Mouse (Mus musculus) frontal cortex, postnatal 14 days (tissue): ENCODE results near the gene Mis18bp1.
"Not testable (repeated sequence)": the region's sequence is repeated elsewhere in the genome, so short reads cannot be mapped to it uniquely, and the experiment has no call there.

Experiments used
- DNase-seq, 2 experiments: peaks; one replicate each; pipeline ENCODE4 v3.0.0; 2022; ENCODE audit warnings: low spot score in 2 of 2

Mis18bp1 gene

GRCm38 (mm10) chr12:65172021-65172951 lies at the start of gene Mis18bp1:
TSS of gene Mis18bp1 (minus strand) at chr12:65172604.
- peak; percentile 89 for DNase-seq

DNA sequence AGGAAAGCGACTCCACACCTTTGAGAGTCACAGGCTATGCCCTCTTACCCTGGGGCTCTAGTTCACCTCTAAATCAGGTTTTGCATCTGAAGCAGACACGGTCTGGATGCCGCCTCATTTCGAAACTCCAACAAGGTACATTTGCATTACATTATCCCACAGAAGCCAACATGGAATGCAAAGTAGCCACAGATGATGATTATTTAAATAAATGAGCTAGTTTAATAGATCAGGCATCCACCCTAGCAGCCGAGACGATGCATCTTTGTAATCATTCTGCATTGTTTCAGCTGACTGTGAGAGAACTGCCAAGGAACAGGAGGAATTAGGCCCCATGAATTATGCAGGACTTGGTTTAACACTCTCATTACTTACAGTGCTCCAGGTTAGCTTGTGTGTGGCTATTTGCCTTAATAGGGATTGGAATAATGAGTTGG lies 44.0 kb upstream of the Mis18bp1 start:
- no peak for DNase-seq

DNA sequence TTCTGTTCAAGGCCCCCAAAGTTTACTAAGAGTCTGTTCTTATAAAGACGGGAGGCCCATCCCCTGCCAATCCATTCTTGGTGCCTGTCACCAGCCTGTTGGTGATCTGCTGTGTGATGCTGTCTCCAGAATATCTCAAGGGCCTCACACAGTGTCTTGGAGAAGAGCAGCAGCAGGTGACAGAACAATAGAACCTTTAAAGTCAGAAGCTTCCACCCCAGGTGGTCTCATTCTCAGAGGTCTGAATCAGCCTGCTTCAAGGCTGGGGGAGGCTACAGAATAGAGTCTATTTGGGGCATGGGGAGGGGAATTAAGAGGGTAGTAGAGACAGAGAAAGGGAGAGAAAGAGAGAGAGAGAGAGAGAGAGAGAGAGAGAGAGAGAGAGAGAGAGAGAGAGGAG lies 34.0 kb upstream of the Mis18bp1 start:
- no peak for DNase-seq

GRCm38 (mm10) chr12:65201812-65202211 lies 29.4 kb upstream of the Mis18bp1 start:
- no peak for DNase-seq

- DNase-seq = no peak
Measured at GRCm38 (mm10) chr12:65194003-65194530, 21.7 kb upstream of the Mis18bp1 start.

DNA sequence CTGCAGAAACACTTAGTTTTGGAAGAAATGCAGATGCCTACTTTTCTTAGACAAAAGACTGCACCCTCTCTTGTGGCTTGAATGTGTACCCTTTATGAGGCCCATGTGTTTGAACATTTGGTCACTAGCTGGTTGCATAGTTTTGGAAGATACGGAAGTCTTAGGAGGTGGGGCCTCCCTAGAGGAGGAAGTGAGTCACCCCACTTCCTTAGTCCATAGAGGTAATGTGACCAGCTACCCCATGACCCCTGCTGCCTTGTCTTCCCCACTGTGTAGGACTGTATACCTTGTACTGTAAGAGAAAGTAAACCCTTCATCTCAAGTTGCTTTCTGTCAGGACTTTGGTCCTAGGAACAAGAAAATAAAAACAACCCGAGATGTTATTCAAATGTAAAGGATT lies 16.8 kb upstream of the Mis18bp1 start:
- DNase-seq = no peak

DNA sequence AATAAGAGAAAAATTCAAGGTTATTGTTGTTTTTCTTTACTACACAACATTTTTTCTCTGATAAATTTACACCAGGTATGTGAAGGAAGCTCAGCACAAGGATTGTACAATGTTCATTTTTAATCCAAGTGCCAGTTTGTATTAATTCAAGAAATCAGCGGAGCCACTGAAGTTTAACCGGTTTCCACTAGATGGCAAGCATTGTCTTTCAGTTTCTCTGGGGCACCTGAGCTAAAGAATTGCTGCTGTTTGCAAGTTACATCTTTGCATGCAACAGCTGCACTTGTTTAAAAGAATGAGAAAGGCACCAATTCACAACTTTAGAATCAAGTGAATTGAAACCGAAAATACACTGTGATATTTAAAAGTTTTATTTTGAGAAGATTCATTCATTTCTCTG lies 15.0 kb upstream of the Mis18bp1 start:
- no peak for DNase-seq

DNA sequence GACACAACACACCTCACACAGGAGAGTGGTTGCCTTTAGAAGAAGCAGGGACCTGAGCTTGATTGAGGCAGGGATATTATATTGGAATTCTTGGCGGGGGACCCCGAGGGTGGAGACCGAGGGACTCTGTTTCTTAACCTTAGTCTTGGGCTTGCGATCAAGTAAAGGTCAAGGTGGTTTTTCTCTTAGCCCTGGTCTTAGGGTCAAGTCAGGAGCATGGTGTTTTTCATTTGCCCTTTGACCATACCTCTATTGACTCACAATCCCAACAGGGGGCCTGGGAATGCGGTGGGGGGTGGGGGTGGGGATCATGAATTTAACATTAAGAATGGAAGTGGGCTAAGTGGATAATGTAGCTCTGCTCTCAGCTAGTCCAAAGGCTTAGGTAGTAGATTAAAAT lies 1.3 kb upstream of the Mis18bp1 start:
- DNase-seq = no peak

- DNase-seq = peak; percentile 15 to 35
Measured at GRCm38 (mm10) chr12:65172959-65173358, 555 bp upstream of the Mis18bp1 start.

DNA sequence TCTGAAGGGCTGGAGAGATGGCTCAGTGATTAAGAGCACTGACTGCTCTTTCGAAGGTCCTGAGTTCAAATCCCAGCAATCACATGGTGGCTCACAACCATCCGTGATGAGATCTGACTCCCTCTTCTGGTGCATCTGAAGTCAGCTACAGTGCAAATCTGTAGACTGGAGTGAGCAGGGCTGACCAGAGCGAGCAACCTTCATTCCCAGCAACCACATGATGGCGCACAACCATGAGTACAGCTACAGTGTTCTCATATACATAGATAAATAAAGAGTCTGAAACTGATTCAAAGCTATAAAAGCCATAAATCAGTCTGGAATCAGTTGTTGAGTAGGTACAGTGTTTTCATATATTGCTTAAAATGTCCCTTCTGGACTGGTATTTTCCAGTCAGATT lies 36.3 kb downstream of the Mis18bp1 start:
- not testable (repeated sequence) for DNase-seq

DNA sequence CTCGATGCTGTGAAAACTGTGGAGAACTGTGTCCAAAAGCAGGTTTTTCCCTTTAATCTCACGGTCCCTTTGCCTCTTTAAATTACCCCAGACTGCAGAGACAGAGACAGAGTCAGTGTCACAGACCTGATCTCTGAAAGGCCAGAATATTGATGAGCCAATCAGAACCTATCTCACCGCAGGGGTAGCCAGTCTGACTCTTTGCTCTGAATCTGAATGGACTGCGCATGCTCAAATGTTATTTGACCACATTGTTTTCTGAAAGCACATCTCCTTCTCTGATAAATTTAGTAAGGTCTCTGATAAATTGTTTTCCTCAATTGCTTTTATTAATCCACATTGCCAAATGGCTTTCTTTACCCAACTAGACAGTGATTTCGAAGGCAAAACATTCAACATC lies 53.0 kb downstream of the Mis18bp1 start:
- no peak for DNase-seq

DNA sequence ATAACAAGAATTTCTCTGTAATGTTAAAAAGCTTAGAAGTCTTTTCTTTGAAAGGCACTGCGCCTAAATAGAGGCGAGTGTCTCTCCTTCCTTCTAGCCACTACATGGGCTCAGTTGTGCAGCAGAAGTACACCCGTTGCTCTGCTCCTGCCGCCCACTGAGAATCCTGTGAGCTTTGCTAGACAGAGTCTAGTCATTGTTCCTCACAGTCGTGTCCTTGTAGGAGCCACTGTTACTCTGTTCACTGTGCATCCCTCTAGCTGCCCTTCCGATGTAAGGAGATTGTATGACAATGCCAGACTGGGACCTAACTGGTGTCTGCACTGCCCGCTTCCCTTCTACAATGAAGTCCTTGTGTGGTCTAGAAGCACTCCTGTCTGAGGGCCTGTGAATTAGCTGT lies 53.4 kb downstream of the Mis18bp1 start:
- DNase-seq = peak in 1 of 2 experiments; percentile 7

GRCm38 (mm10) chr12:65114978-65115377 lies 57.4 kb downstream of the Mis18bp1 start:
- DNase-seq = not testable (repeated sequence)

DNA sequence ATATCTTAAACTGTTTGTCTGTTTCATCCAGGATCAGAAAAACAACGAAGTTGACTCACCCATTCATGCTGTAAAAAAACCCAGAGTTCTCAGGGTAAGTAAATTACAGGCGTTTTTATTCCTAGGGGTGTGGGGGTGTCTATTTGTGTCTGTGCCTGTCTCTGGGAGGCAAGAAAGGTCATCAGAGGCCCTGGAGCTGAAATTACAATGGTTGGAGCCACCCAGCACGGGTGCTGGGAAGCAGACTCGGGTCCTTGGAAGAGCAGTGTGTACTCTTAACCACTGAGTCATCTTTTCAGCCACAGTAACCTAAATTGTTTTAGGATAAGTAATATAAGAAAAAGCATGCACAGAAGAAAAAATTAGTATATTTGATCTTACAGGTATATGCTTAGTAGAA lies 58.5 kb downstream of the Mis18bp1 start:
- DNase-seq = no peak

GRCm38 (mm10) chr12:65112811-65113210 lies 59.6 kb downstream of the Mis18bp1 start:
- no peak for DNase-seq

DNA sequence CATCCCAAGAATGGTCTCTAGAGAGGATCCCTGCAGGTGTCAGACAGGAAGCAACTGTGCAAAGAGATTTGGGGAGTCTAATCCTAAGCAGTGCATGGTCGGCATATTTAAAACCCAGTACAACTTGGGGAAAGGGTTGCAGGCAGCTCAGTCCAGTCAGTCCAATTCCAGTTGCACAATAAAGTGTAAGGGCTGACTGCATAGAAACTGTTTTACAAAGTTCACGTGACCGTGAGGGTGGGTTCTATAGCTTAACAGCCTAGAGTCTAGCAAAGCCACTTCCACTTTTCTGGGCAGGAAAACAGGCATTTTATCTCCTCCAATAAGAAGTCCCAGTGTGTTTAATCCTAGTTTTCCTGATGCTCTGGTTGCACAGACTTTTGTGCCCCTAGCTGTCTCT lies 60.9 kb downstream of the Mis18bp1 start:
- DNase-seq = no peak

DNA sequence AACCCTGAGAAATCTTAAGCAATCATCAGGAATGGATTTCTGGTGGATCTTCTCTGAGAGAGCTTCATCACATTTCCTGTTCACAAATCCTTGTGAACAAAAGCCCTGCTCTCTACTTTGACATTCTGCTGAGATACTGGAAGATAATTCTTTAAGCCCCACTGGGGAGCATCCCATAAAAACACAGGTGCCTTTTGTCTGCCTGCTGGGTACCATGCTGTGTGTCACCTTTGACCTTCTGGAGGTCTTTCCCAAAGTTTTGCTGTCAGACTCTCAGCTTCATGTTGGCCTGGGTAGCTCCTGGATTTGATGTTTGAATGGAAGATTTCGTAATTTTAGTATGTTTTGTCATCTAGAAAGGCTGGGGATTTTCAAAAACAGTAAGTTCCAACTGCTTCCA lies 63.7 kb downstream of the Mis18bp1 start:
- no peak for DNase-seq
